Mouse (Mus musculus): ENCODE data around the gene Aco2. TPM values are rescaled to one million over a fixed set of nuclear protein-coding genes. Genes with fewer than 3 reads are reported as not detected.

The Aco2 gene
- polyA plus RNA-seq (2012): 167 and 205 TPM in 2 replicates

DNA sequence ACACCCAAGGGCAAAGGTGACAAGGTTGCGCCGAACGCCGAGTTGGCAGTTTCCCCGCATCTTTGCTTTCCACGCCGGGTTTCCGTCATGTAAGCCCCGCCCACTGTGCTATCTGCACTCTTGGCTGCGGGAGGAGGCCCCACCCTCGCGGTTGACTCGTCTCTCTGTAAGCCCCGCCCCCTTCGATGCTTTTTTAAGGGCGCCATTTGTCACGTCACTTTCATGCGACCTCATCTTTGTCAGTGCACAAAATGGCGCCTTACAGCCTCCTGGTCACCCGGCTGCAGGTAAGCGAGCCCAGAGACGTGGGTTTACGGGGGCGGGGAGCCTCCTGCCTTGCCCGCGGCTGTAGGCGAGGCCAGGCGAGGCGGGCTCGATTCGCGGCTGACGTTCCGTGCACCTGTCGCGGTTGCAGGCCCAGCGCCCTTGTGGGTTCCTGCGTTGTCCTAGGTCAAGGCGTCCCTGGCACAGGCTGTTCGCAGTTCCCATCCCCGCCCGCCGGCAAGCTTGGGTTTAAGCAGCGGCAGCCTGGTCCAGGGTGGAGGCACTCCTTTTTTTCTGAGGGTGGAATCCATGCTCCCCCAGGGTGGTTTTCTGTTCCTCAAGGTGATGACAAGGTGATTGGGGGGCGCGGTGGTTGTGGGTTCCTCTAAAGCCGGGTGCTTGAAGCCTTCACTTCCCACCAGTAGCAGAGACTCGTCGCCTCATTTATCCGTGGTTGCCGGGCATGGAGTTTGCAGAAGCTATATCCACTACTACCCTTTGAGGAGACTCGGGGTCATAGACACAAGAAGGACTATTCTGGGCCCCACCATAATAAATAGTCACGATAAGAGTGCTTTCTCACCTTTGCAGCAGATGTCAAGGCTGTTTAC is at the start of gene Aco2:
Aco2 (plus strand) TSS at position 48 of the 875 bp plus-strand sequence.
- TF ChIP-seq GATA1 (IDR thresholded peaks at IDR 0.05; ENCODE audit: low read length): no peak

- TF ChIP-seq GATA1 (IDR thresholded peaks at IDR 0.05; ENCODE audit: low read length): no peak
Measured at GRCm38 (mm10) chr15:81822631-81823030, 49.5 kb upstream of the Aco2 start.

DNA sequence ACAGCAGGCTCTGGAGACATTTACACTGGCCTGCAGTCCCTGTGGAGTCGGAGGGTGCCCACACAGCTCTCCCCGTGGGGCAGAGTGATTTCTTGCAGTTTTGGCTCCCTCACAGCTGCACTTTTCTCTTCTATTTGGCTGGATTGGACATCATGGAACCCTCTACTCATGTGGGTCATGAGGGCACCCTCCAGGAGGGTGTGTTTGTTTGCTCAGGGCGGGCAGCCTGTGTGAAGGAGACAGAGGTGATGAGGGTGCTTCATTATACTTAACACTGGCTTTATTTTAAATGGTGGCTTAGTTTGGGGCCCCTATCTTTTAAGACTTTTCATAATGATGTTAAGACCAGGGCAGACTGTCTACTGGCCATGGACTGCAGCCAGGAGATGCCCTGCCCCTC is 47.3 kb upstream of the Aco2 start:
- TF ChIP-seq GATA1 (IDR thresholded peaks at IDR 0.05; ENCODE audit: low read length): no peak

GRCm38 (mm10) chr15:81828426-81829207 is 43.5 kb upstream of the Aco2 start:
- TF ChIP-seq GATA1 (IDR thresholded peaks at IDR 0.05; ENCODE audit: low read length): no peak

GRCm38 (mm10) chr15:81829208-81829580 is 42.9 kb upstream of the Aco2 start:
- no peak for TF ChIP-seq GATA1 (IDR thresholded peaks at IDR 0.05; ENCODE audit: low read length)

GRCm38 (mm10) chr15:81830530-81830929 is 41.6 kb upstream of the Aco2 start:
- TF ChIP-seq GATA1 (IDR thresholded peaks at IDR 0.05; ENCODE audit: low read length): no peak

DNA sequence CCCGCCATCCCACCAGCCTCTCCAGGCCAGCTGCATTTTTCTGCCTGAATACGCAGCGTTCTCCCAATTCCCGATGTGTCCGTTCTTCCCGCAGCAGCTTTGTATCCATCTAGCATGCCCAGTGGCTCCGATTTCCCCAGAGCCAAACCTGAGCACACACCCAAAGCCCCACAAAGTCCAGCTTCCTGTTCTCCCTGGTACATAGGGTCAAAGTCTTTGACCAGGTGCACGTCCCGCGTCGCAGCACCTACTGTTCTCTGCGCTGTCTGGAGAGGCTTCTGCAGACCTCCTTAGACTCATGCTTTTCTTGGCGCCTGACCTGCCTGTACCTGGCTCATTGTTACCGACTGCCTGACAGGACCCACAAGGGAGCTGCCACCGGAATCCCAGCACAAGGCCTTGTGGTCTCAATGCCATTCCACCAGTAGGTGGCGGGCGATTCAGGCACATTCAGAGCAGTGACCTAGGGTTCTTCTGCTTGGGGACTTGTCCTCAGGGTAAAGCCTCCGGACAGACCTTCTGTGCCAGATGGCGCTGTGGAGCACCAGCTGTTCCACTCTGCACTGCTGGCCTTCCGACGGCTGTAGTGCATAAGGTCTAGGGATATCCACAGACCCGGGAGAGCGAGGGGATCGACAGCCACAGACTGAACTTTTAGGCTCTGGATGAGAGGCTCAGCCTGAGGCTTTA is 40.8 kb upstream of the Aco2 start:
- no peak for TF ChIP-seq GATA1 (IDR thresholded peaks at IDR 0.05; ENCODE audit: low read length)

DNA sequence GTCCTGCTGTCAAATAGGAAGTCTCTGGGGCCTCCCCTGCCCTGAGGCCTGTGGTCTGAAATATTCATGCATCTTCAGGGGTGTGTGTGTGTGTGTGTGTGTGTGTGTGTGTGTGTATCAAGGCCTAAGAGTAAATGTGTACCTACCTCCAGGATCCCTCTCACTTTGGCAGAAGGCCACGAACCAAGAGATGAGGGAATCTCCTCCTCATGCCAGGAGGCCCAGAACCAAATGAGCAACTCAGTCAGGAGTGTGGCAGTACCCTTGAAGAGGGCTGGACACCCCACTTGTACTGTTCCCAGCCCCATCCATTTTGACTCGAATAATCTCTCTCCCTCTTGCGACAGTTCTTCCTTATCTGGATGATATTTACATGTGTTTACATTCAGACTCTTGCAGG is 39.9 kb upstream of the Aco2 start:
- TF ChIP-seq GATA1 (IDR thresholded peaks at IDR 0.05; ENCODE audit: low read length): no peak

DNA sequence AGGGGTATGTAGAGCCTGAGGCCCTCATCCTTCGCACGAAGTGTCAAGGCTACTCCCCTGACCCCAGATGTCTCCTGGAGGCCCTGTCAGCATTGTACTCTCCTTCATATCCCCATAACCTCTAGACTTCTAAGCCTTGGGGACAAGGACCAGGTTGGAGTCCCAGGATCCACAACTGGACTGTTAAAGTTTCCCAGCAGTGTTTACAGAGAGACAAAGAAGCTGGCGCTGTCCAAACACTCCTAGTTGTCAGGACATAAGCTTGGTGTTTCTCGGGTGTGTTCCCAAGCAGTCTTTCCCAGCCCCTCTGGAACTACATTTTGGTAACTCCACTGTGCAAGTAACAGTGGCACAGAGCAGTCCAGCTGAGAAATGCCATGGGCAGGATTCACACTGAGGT is 38.6 kb upstream of the Aco2 start:
- TF ChIP-seq GATA1 (IDR thresholded peaks at IDR 0.05; ENCODE audit: low read length): no peak

GRCm38 (mm10) chr15:81834171-81834841 is 37.8 kb upstream of the Aco2 start:
- no peak for TF ChIP-seq GATA1 (IDR thresholded peaks at IDR 0.05; ENCODE audit: low read length)

DNA sequence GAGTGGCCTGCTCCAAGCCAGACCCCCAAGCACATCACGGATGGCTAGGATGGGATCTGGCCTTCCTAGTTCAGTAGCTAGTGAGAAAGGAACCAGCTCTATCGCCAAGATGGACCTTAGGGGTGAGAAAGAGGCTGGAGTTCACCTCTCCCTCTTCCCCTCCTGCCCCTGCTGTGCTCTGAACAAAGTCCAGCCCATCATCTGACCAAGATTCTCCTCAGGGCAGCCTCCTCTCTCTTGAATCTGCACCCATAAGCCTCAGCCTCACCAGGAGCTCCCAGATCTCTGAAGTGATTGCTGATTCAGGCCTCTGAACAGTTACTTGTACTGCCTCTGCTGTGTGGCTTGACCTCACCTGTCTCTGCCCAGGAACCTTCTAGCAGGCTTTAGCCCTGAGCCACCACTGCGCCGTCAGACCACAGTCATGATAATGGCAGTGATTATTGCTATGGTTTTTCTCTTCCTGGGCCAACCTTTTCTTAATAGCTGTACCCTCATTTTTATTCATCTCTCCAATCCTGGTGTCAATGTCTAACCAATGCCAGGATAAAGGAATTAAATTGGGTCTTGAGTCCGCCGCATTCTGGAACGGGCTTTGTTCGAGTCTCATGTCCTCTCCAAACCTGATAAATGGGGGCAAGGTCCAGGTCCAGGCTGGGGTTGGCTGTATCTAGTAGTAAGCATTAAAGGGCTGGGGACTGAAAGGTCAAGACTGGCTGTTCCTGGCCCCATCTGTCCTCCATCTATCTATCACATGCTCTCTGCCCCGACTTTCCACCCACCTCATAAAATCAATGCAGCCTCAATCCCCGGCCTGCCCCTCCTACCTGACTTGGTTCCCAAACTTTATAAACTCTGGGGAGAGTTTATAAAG is 36.9 kb upstream of the Aco2 start:
- TF ChIP-seq GATA1 (IDR thresholded peaks at IDR 0.05; ENCODE audit: low read length): no peak

- no peak for TF ChIP-seq GATA1 (IDR thresholded peaks at IDR 0.05; ENCODE audit: low read length)
Measured at GRCm38 (mm10) chr15:81836124-81836821, 35.8 kb upstream of the Aco2 start.

DNA sequence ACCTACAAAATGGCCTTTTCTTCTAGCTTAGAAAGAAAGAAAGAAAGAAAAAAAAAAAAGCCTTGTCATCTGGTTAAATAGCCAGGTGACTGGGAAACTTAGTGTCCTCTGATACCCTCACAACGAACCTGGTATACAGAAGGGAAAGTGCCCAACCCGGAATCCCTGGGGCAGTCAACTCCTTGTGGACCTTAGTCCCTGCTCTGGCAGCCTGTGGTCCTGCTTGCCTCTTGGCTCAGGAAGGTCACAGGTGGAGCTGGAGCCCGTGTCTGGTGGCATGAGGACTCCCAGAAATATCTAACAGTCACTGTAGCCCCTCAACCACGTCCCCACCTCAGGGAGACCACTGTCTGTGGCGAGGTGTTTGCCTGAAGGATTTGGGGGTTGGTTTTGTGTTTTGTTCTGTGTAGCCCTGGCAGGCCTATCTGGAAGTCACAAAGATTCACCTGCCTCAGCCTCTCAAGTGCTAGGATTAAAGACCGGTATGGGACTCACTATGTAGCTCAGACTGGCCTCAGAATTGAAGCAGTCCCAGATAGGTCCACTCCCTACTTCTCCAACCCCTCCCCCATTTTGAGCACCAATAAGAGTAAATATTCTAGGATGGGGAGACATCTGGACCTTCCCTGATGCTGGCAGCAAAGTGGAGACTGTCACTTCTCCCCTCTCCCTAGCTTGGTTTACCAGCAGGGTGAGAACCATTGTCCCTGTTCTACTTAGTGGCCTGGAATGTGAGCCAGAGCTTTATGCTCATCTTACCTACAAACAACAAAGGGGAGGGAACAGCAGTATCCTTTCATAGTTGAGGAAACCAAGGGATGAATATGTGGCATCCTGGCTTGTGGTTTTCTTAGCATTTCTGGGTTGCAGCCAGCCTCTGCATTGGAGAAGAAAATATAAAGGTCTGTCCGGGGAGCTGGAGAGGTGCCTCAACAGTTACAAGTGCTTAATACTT is 34.9 kb upstream of the Aco2 start:
- no peak for TF ChIP-seq GATA1 (IDR thresholded peaks at IDR 0.05; ENCODE audit: low read length)
